Mouse (Mus musculus) neural tube, embryonic 11.5 days (tissue): ENCODE data around the gene Bcl2l2. TPM values are rescaled to one million over a fixed set of nuclear protein-coding genes. Genes with fewer than 3 reads are reported as not detected.
A peak's percentile ranks its signal among the peaks of the same experiment; 100 is the strongest.

Source experiments
- ATAC-seq: fragments of 200-750 bp; cut with Nextera tagmentation; 2 replicates; pipeline ENCODE4 v1.8.0; 2017; ENCODE audit warnings: moderate number of reproducible peaks, mild to moderate bottlenecking, moderate TSS enrichment, moderate library complexity; ENCODE audit not compliant: insufficient read depth, low FRiP score, low TSS enrichment
- DNase-seq: peaks from one replicate; pipeline ENCODE4 v3.0.0-alpha.2; 2015; ENCODE audit warnings: low spot score
- H3K27ac ChIP-seq: fragments of 300-500 bp; sonication (generic); 2 replicates; pipeline ENCODE4 v1.5.1; 2014; ENCODE audit warnings: low read depth, mild to moderate bottlenecking, low read length
- H3K27me3 ChIP-seq: fragments of 300-500 bp; sonication (generic); 2 replicates; pipeline ENCODE4 v1.6.1; 2014; ENCODE audit warnings: mild to moderate bottlenecking, low read length, mixed read lengths; ENCODE audit not compliant: control insufficient read depth, insufficient read depth
- H3K36me3 ChIP-seq: fragments of 300-500 bp; sonication (generic); 2 replicates; pipeline ENCODE4 v1.6.1; 2014; ENCODE audit warnings: mild to moderate bottlenecking, low read length, moderate library complexity, mixed read lengths; ENCODE audit not compliant: control insufficient read depth, insufficient read depth
- H3K4me1 ChIP-seq: fragments of 300-500 bp; sonication (generic); 2 replicates; pipeline ENCODE4 v1.6.1; 2014; ENCODE audit warnings: low read length, mixed read lengths; ENCODE audit not compliant: control insufficient read depth, insufficient read depth
- H3K4me2 ChIP-seq: fragments of 300-500 bp; sonication (generic); 2 replicates; pipeline ENCODE4 v1.6.1; 2014; ENCODE audit warnings: low read depth, mild to moderate bottlenecking, moderate library complexity
- H3K4me3 ChIP-seq: fragments of 300-500 bp; sonication (generic); 2 replicates; pipeline ENCODE4 v1.5.1; 2014; ENCODE audit warnings: low read depth, low read length
- H3K9ac ChIP-seq: fragments of 300-500 bp; sonication (generic); 2 replicates; pipeline ENCODE4 v1.6.1; 2014; ENCODE audit warnings: mild to moderate bottlenecking, low read length
- H3K9me3 ChIP-seq: fragments of 300-500 bp; sonication (generic); 2 replicates; pipeline ENCODE4 v1.6.1; 2016; ENCODE audit warnings: low read length; ENCODE audit not compliant: control insufficient read depth
- WGBS: fragments of 180-500 bp; shearing (Covaris S2); extraction: QIAGEN DNeasy Blood & Tissue Kit; methylation state at CpG from one replicate; pipeline ENCODE4 v1.1.7; 2014; 5-methylcytosine and 5-hydroxymethylcytosine counted together
- polyA plus RNA-seq: library from polyadenylated mRNA; unstranded; fragments of >200 nt; fragmentation: Nextera tagmentation; extraction: Ambion mirVana; gene quantifications from 2 replicates; pipeline ENCODE4 v1.2.1, GENCODE M21; 2014

The Bcl2l2 gene
- polyA plus RNA-seq, 1 experiment from 2014 or later = 2.9 TPM

GRCm38 (mm10) chr14:54926401-54927158 lies 43.4 kb downstream of the Bcl2l2 start:
- Histone ChIP-seq H3K4me2 (peak overlapping the region; percentile 95), H3K4me3 (peak overlapping the region; percentile 51), H3K27ac (peak overlapping the region; percentile 96), H3K27me3 (no peaks in the 10 kb centered on the region), H3K9me3 (no peaks in the 10 kb centered on the region), H3K36me3 (peaks cover 7% of the 10 kb centered on the region), H3K9ac (peak overlapping the region; percentile 95), H3K4me1 (peaks cover 24% of the 10 kb centered on the region)
- DNase-seq (peak; percentile 86), ATAC-seq (peak; percentile 64)
- 0% methylated on average over 43 of the region's 58 CpGs for WGBS

GRCm38 (mm10) chr14:54927296-54927695 lies 44.1 kb downstream of the Bcl2l2 start:
- H3K4me3 ChIP-seq = peak overlapping the region; percentile 51
- peak overlapping the region; percentile 95 for H3K4me2 ChIP-seq
- WGBS = 12% methylated on average over 7 of the region's 7 CpGs
- ATAC-seq (no peak), DNase-seq (peak; percentile 18)
- H3K36me3 ChIP-seq = peaks cover 2% of the 10 kb centered on the region
- H3K4me1 ChIP-seq = peaks cover 24% of the 10 kb centered on the region
- peak overlapping the region; percentile 96 for H3K27ac ChIP-seq
- H3K9ac ChIP-seq = peak overlapping the region; percentile 95
- no peaks in the 10 kb centered on the region for H3K27me3 ChIP-seq
- no peaks in the 10 kb centered on the region for H3K9me3 ChIP-seq

- no peak for DNase-seq
- H3K4me1 ChIP-seq = peaks cover 16% of the 10 kb centered on the region
- H3K4me3 ChIP-seq = no peak overlapping the region
- no peaks in the 10 kb centered on the region for H3K36me3 ChIP-seq
- WGBS = 76% methylated on average over 5 of the region's 5 CpGs
- ATAC-seq = no peak
- no peak overlapping the region for H3K4me2 ChIP-seq
- no peaks in the 10 kb centered on the region for H3K27me3 ChIP-seq
- H3K9me3 ChIP-seq = no peaks in the 10 kb centered on the region
- H3K27ac ChIP-seq = no peak overlapping the region
- H3K9ac ChIP-seq = no peak overlapping the region
These were observed 46.6 kb downstream of the Bcl2l2 start for GRCm38 (mm10) chr14:54929801-54930200.

GRCm38 (mm10) chr14:54930431-54930830 lies 47.3 kb downstream of the Bcl2l2 start:
- Histone ChIP-seq H3K4me1 (peaks cover 14% of the 10 kb centered on the region), H3K27me3 (no peaks in the 10 kb centered on the region), H3K4me3 (no peak overlapping the region), H3K9me3 (no peaks in the 10 kb centered on the region), H3K27ac (no peak overlapping the region), H3K4me2 (no peak overlapping the region), H3K9ac (no peak overlapping the region), H3K36me3 (no peaks in the 10 kb centered on the region)
- WGBS = 37% methylated on average over 2 of the region's 2 CpGs
- ATAC-seq = no peak
- no peak for DNase-seq

- H3K4me2 ChIP-seq = no peak within 1 kb of the TSS
- 24% methylated on average over 6 of the region's 6 CpGs for WGBS
These were observed 49.5 kb downstream of the Bcl2l2 start, which contains the start of gene Il25 for GRCm38 (mm10) chr14:54932645-54933150. TSS of gene Il25 (plus strand) at chr14:54932695.

GRCm38 (mm10) chr14:54935904-54936830 lies 53.0 kb downstream of the Bcl2l2 start, which contains the start of gene Cmtm5:
TSS of gene Cmtm5 (plus strand) at chr14:54936261.
- Histone ChIP-seq H3K9me3 (no peaks in the 10 kb centered on the region), H3K4me1 (no peaks in the 10 kb centered on the region), H3K4me2 (no peak within 1 kb of the TSS), H3K27ac (peak within 1 kb of the TSS; percentile 51; the same call in 1 of the 2 replicates), H3K27me3 (no peaks in the 10 kb centered on the region), H3K36me3 (no peaks in the 10 kb centered on the region), H3K4me3 (no peak within 1 kb of the TSS), H3K9ac (no peak within 1 kb of the TSS)
- ATAC-seq (no peak), DNase-seq (peak; percentile 31)
- WGBS = 41% methylated on average over 8 of the region's 8 CpGs

More at GRCm38 (mm10) chr14:54932645-54933150, 49.5 kb downstream of the Bcl2l2 start, which contains the start of gene Il25:
- H3K27me3 ChIP-seq = no peaks in the 10 kb centered on the region
- H3K9ac ChIP-seq = no peak within 1 kb of the TSS
- no peaks in the 10 kb centered on the region for H3K36me3 ChIP-seq
- no peaks in the 10 kb centered on the region for H3K4me1 ChIP-seq
- H3K4me3 ChIP-seq = no peak within 1 kb of the TSS
- ATAC-seq = no peak
- no peak for DNase-seq
- H3K9me3 ChIP-seq = no peaks in the 10 kb centered on the region
- no peak within 1 kb of the TSS for H3K27ac ChIP-seq

- H3K4me2 ChIP-seq = no peak overlapping the region
- WGBS = 64% methylated on average over 6 of the region's 6 CpGs
- DNase-seq = no peak
- no peaks in the 10 kb centered on the region for H3K36me3 ChIP-seq
- H3K27ac ChIP-seq = 0 out of 2 replicates have a peak overlapping the region, but pooled peaks have one; percentile 51
- no peak overlapping the region for H3K9ac ChIP-seq
- no peaks in the 10 kb centered on the region for H3K9me3 ChIP-seq
- no peaks in the 10 kb centered on the region for H3K4me1 ChIP-seq
- ATAC-seq = no peak
- no peak overlapping the region for H3K4me3 ChIP-seq
- no peaks in the 10 kb centered on the region for H3K27me3 ChIP-seq
These were observed 53.6 kb downstream of the Bcl2l2 start for GRCm38 (mm10) chr14:54936831-54937160.

GRCm38 (mm10) chr14:54937361-54938182 lies 54.4 kb downstream of the Bcl2l2 start:
- ATAC-seq = no peak

More at GRCm38 (mm10) chr14:54937361-54938182, 54.4 kb downstream of the Bcl2l2 start:
- Histone ChIP-seq H3K9me3 (no peaks in the 10 kb centered on the region), H3K4me1 (no peaks in the 10 kb centered on the region), H3K27me3 (no peaks in the 10 kb centered on the region), H3K36me3 (no peaks in the 10 kb centered on the region), H3K4me3 (no peak overlapping the region), H3K9ac (no peak overlapping the region), H3K4me2 (no peak overlapping the region), H3K27ac (no peak overlapping the region)
- DNase-seq = no peak
- WGBS = 90% methylated on average over 16 of the region's 16 CpGs
